Mouse (Mus musculus): ENCODE measurements around the gene Slc19a1.

- TF ChIP-seq CTCF (IDR thresholded peaks at IDR 0.05; ENCODE audit: low read depth) (no peak), EP300 (IDR thresholded peaks at IDR 0.05; ENCODE audit: low read depth) (no peak)
Measured at GRCm38 (mm10) chr10:77008698-77009097, 23.3 kb upstream of the Slc19a1 start.
